In genomic region chr2:35676075-35676665, GRCm38 (mm10) we compare ENCODE assay signal across 8 mouse cellular contexts.
DNase-seq lines count a peak whose midpoint lies in the region; ATAC-seq and TF ChIP-seq lines count a peak whose summit lies in the region.

No protein-coding gene starts in this region.

- no peak for ATAC-seq in heart, embryonic 16.5 days (replicated peaks; ENCODE audit: extremely low read depth, insufficient read depth, low FRiP score)
- no peak for ATAC-seq in limb, embryonic 11.5 days (ENCODE audit: insufficient number of reproducible peaks, low FRiP score, low TSS enrichment, low read depth)

- peak overlapping the region; percentile 81 for H3K27ac ChIP-seq in heart, embryonic 10.5 days
- 0 out of 2 replicates have a peak overlapping the region, but pooled peaks have one; percentile 11 for H3K27ac ChIP-seq in bone marrow, adult 2 months (ENCODE audit: control insufficient read depth, insufficient read depth, low read depth, low read length, poor library complexity)
- H3K27ac ChIP-seq in heart, embryonic 16.5 days (ENCODE audit: low read length) = peak overlapping the region; percentile 83
- H3K27ac ChIP-seq in limb, embryonic 11.5 days (replicated peaks; ENCODE audit: low read depth, low read length) = 0 out of 2 replicates have a peak overlapping the region, but pooled peaks have one; percentile 1

- no peak for TF ChIP-seq CTCF in bone marrow, adult 2 months (IDR thresholded peaks at IDR 0.05; ENCODE audit: control insufficient read depth, insufficient read depth, low read length)

- TF ChIP-seq POLR2A in bone marrow, adult 2 months (IDR thresholded peaks at IDR 0.05; ENCODE audit: borderline replicate concordance, control insufficient read depth, low read depth, low read length) = no peak

- H3K4me3 ChIP-seq in heart, embryonic 10.5 days = peak overlapping the region; percentile 8; the same call in 1 of the 2 replicates
- no peak overlapping the region for H3K4me3 ChIP-seq in bone marrow, adult 2 months (replicated peaks; ENCODE audit: control insufficient read depth, low read depth, low read length)
- no peak overlapping the region for H3K4me3 ChIP-seq in heart, embryonic 16.5 days (ENCODE audit: low read length)
- H3K4me3 ChIP-seq in limb, embryonic 11.5 days (ENCODE audit: low read depth, low read length) = no peak overlapping the region

- no peaks in the 10 kb centered on the region for H3K9me3 ChIP-seq in heart, embryonic 10.5 days
- no peaks in the 10 kb centered on the region for H3K9me3 ChIP-seq in heart, embryonic 16.5 days (replicated peaks; ENCODE audit: control insufficient read depth, low read length)
- no peaks in the 10 kb centered on the region for H3K9me3 ChIP-seq in limb, embryonic 11.5 days (ENCODE audit: control insufficient read depth, low read length)

- H3K4me1 ChIP-seq in heart, embryonic 10.5 days = peaks cover 100% of the 10 kb centered on the region
- peaks cover 11% of the 10 kb centered on the region for H3K4me1 ChIP-seq in bone marrow, adult 2 months (ENCODE audit: control insufficient read depth, insufficient read depth, low read length)
- H3K4me1 ChIP-seq in heart, embryonic 16.5 days (ENCODE audit: control insufficient read depth, insufficient read depth, low read length) = peaks cover 86% of the 10 kb centered on the region
- H3K4me1 ChIP-seq in limb, embryonic 11.5 days (ENCODE audit: control insufficient read depth, insufficient read depth, low read length) = peaks cover 72% of the 10 kb centered on the region

- H3K4me2 ChIP-seq in heart, embryonic 16.5 days (ENCODE audit: low read depth, low read length) = peak overlapping the region; percentile 19; the same call in 1 of the 2 replicates
- H3K4me2 ChIP-seq in limb, embryonic 11.5 days (ENCODE audit: low read depth, severe bottlenecking) = no peak overlapping the region

- peak overlapping the region; percentile 58 for H3K9ac ChIP-seq in heart, embryonic 16.5 days (ENCODE audit: low read length)
- no peak overlapping the region for H3K9ac ChIP-seq in limb, embryonic 11.5 days (ENCODE audit: low read length)

- WGBS in heart, embryonic 10.5 days = 31% methylated on average over 5 of the region's 5 CpGs
- 34% methylated on average over 5 of the region's 5 CpGs for WGBS in bone marrow, adult 2 months
- WGBS in heart, embryonic 16.5 days = 17% methylated on average over 5 of the region's 5 CpGs
- 23% methylated on average over 5 of the region's 5 CpGs for WGBS in limb, embryonic 11.5 days

- no peak for DNase-seq in heart, embryonic 10.5 days (ENCODE audit: low spot score)
- no peak for DNase-seq in heart, adult 9 months (ENCODE audit: low spot score in 2 of 2)
- DNase-seq in limb, embryonic 11.5 days (ENCODE audit: low spot score) = peak; percentile 45
- no peak for DNase-seq in layer of hippocampus, adult 9-10 months (ENCODE audit: low spot score)
- no peak for DNase-seq in layer of hippocampus, postnatal 14 days (ENCODE audit: low spot score in 2 of 2)
- DNase-seq in thymus, postnatal 14 days = no peak

- H3K27me3 ChIP-seq in heart, embryonic 10.5 days (ENCODE audit: insufficient read depth, poor library complexity, severe bottlenecking) = no peaks in the 10 kb centered on the region
- no peaks in the 10 kb centered on the region for H3K27me3 ChIP-seq in heart, embryonic 16.5 days (ENCODE audit: control insufficient read depth, insufficient read depth, low read length)
- no peaks in the 10 kb centered on the region for H3K27me3 ChIP-seq in limb, embryonic 11.5 days (ENCODE audit: control insufficient read depth, insufficient read depth, low read length)

- H3K36me3 ChIP-seq in heart, embryonic 10.5 days = peaks cover 7% of the 10 kb centered on the region; the same call in 1 of the 2 replicates
- H3K36me3 ChIP-seq in heart, embryonic 16.5 days (ENCODE audit: control insufficient read depth, insufficient read depth) = no peaks in the 10 kb centered on the region
- H3K36me3 ChIP-seq in limb, embryonic 11.5 days (ENCODE audit: control insufficient read depth, insufficient read depth, low read length) = no peaks in the 10 kb centered on the region

Comparison
In these comparisons a context has a peak if more than half of its experiments do, and no peak if none do; other contexts are left out.
1. H3K27ac ChIP-seq: peak in every context shown above with its lines; median percentile 83 in heart, embryonic 16.5 days; 81 in heart, embryonic 10.5 days; 11 in bone marrow, adult 2 months; 1 in limb, embryonic 11.5 days.